Mouse (Mus musculus) hindbrain, embryonic 13.5 days (tissue): ENCODE results near the gene Arsk. TPM values are rescaled to one million over a fixed set of nuclear protein-coding genes. Genes with fewer than 3 reads are reported as not detected.

Experiments used
- ATAC-seq: fragments of 200-750 bp; cut with Nextera tagmentation; 2 replicates; pipeline ENCODE4 v1.8.0; 2017; ENCODE audit warnings: moderate TSS enrichment; ENCODE audit not compliant: low FRiP score
- H3K27ac ChIP-seq: fragments of 300-500 bp; sonication (generic); 2 replicates; pipeline ENCODE4 v1.5.1; 2015; ENCODE audit warnings: inconsistent platforms, mild to moderate bottlenecking, moderate library complexity
- H3K27me3 ChIP-seq: fragments of 300-500 bp; sonication (generic); 2 replicates; pipeline ENCODE4 v1.6.1; 2015; ENCODE audit warnings: mild to moderate bottlenecking, inconsistent platforms
- H3K36me3 ChIP-seq: fragments of 300-500 bp; sonication (generic); 2 replicates; pipeline ENCODE4 v1.6.1; 2015; ENCODE audit warnings: mild to moderate bottlenecking, inconsistent platforms
- H3K4me1 ChIP-seq: fragments of 300-500 bp; sonication (generic); replicated peaks from 2 replicates; pipeline ENCODE4 v1.6.1; 2015; ENCODE audit warnings: inconsistent platforms
- H3K4me2 ChIP-seq: fragments of 300-500 bp; sonication (generic); 2 replicates; pipeline ENCODE4 v1.6.1; 2015; ENCODE audit warnings: inconsistent platforms, mild to moderate bottlenecking, moderate library complexity
- H3K4me3 ChIP-seq: fragments of 300-500 bp; sonication (generic); 2 replicates; pipeline ENCODE4 v1.5.1; 2015; ENCODE audit warnings: mild to moderate bottlenecking, inconsistent platforms
- H3K9ac ChIP-seq: fragments of 300-500 bp; sonication (generic); 2 replicates; pipeline ENCODE4 v1.6.1; 2015; ENCODE audit warnings: mild to moderate bottlenecking, inconsistent platforms
- H3K9me3 ChIP-seq: fragments of 300-500 bp; sonication (generic); 2 replicates; pipeline ENCODE4 v1.6.1; 2016; ENCODE audit warnings: inconsistent platforms
- WGBS: fragments of 180-500 bp; shearing (Covaris S2); methylation state at CpG from one replicate; pipeline ENCODE4 v1.1.7; 2015; 5-methylcytosine and 5-hydroxymethylcytosine counted together
- polyA plus RNA-seq: library from polyadenylated mRNA; unstranded; fragments of >200 nt; fragmentation: Nextera tagmentation; extraction: Ambion mirVana; gene quantifications from 2 replicates; pipeline ENCODE4 v1.2.1, GENCODE M21; 2015

Gene Arsk
- polyA plus RNA-seq, result 4.1 and 4.7 TPM in 2 replicates

DNA sequence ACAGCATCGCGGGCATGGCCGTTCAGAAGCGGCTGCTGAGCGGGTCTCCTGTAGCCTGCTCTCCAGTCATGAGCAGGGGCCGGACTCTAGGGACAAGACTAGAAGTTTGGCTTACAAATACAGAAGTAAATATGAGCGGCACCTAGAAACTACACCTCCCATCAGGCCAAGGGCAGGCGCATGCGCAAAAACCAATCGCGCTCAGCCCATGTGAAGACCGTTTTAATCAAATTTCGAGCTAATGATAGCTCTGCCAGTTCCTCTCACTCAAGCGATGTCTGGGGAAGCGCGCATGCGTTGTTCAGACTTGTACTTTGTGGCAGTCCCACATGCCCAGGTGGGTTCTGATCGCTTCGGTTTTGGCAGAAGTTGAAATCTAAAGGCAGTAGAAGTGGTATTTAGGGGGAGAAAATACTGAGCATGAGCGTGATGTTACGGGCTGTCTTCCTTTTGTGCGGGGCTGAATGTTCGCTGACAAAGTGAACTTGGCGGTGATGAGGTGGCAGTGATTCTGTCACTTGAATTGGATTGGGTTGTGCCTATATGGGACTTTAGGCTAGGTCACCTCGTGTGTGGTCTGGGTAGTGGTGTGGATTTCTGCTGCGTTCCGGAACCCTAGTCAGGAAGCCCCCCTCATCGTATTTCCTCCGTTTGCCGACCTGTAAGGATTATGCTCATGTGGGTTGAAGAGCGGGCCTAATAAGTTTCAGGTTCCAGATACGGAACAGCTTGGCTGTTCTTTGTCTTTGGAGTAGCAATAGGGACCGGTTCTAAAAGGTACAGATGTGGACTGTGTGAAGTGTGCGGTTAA is at the start of gene Arsk, which contains the start of gene Ttc37:
TSS of gene Arsk (minus strand) at position 168 of the 811 bp plus-strand sequence.
TSS of gene Ttc37 (plus strand) at position 242 of the 811 bp plus-strand sequence.
- peak within 1 kb of the TSS; percentile 68 for H3K4me3 ChIP-seq
- under 1% methylated on average over 34 of the region's 34 CpGs for WGBS
- peak; percentile 98 for ATAC-seq

DNA sequence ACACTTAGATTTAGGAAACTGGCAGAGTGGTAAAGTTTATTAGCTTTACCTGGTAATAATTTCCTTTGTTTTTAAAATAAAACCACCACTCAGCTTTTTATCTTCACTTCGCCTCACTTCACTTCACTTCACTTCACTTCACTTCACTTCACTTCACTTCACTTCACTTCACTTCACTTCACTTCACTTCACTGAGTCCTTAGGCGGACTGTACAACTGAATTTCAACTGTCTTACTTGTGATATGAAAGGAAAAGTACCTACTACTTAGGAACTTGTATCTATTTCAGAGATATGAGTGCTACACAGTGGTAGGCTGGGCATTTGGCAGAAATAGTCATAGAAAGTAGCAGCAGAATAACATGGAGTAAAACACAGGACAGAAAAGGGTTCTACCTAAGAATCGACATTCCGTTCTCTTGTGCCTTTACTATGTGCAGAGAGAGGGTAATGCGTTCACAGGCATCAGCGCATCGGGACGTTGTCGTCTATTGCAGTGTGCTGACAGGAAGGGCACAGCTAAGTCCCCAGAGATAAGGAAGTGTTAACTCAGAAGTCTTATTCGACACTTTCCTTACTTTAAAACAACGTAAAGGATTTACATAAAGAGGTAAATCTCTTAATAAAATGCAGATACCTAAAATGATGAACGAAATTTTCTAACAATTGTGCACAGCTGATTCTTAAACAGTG is 42.8 kb upstream of the Arsk start:
- Histone ChIP-seq H3K4me1 (no peaks in the 10 kb centered on the region), H3K4me2 (no peak overlapping the region), H3K27me3 (no peaks in the 10 kb centered on the region), H3K9me3 (no peaks in the 10 kb centered on the region), H3K36me3 (peaks cover 39% of the 10 kb centered on the region), H3K4me3 (no peak overlapping the region), H3K9ac (no peak overlapping the region), H3K27ac (no peak overlapping the region)
- no peak for ATAC-seq
- WGBS, result 90% methylated on average over 12 of the region's 12 CpGs

More for the DNA sequence above, at the start of gene Arsk, which contains the start of gene Ttc37:
- Histone ChIP-seq H3K4me1 (peaks cover 6% of the 10 kb centered on the region; the same call in 1 of the 2 replicates), H3K27me3 (no peaks in the 10 kb centered on the region), H3K36me3 (0 out of 2 replicates have a peak, but pooled peaks cover 8% of the 10 kb centered on the region), H3K9ac (peak within 1 kb of the TSS; percentile 79), H3K27ac (peak within 1 kb of the TSS; percentile 73), H3K9me3 (no peaks in the 10 kb centered on the region), H3K4me2 (peak within 1 kb of the TSS; percentile 75)

DNA sequence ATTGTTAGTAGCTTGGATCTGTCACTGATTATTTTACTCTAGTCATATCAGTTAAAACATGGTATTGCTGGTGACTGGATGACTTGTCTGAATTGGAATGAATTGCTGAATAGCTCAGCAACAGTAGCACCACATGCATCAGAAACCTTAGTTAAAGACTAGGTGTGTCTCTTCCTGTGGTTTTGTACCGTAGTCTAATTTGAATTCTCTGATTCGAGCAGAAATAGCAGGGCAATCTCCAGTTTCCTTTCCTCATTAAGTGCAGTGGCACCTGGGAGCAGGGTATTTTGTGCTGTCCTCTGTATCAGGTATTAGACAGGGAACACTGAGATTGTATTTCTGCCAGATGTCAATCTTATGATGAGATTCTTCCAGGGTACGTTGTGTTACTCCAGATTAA is 40.4 kb upstream of the Arsk start:
- 92% methylated on average over 3 of the region's 3 CpGs for WGBS
- H3K36me3 ChIP-seq, result peaks cover 51% of the 10 kb centered on the region

DNA sequence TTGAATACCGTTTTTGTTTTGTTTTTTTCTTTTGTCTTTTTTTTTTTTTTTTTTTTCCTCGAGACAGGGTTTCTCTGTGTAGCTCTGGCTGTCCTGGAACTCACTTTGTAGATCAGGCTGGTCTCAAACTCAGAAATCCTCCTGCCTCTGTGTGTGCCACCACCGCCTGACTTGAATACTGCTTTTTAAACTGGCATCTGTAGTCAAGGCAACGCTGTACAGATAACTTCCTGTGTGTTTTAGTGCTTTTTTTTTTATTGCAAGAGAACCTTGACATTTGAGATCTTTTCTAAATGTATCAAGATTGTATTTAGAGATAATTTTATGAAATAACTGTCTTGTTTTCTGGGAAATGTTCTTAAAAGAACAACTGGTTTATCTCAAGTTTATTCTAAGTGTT is 34.0 kb upstream of the Arsk start:
- no peak overlapping the region for H3K27ac ChIP-seq
- no peak overlapping the region for H3K9ac ChIP-seq
- no peak overlapping the region for H3K4me3 ChIP-seq
- ATAC-seq, result no peak
- H3K4me1 ChIP-seq, result no peaks in the 10 kb centered on the region
- no peaks in the 10 kb centered on the region for H3K9me3 ChIP-seq
- H3K36me3 ChIP-seq, result peaks cover 70% of the 10 kb centered on the region
- 95% methylated on average over 4 of the region's 4 CpGs for WGBS
- H3K4me2 ChIP-seq, result no peak overlapping the region
- H3K27me3 ChIP-seq, result no peaks in the 10 kb centered on the region

More for the DNA sequence above, 40.4 kb upstream of the Arsk start:
- Histone ChIP-seq H3K4me2 (no peak overlapping the region), H3K27ac (no peak overlapping the region), H3K27me3 (no peaks in the 10 kb centered on the region), H3K4me1 (no peaks in the 10 kb centered on the region), H3K9ac (no peak overlapping the region), H3K4me3 (no peak overlapping the region), H3K9me3 (no peaks in the 10 kb centered on the region)
- ATAC-seq, result no peak

DNA sequence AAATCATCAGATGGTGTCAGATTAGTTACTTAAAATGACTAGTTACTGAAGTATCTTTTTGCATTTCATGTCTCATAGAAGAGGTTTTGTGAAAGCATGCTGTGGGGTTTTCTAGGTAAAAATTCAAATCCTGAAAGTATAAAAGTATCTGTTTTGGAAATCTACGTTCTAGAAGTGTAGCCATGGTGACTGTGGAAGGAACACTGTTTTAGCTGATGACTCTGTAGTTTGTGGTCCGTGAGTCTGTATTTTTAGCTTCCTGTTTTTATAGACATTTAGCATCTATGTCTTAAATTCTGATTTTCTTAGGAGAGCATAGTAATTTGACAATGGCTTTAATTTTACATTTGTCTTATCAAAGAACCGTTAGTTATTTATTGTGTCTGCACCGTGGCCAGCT is 30.3 kb upstream of the Arsk start:
- H3K4me3 ChIP-seq, result no peak overlapping the region
- no peaks in the 10 kb centered on the region for H3K4me1 ChIP-seq
- no peaks in the 10 kb centered on the region for H3K27me3 ChIP-seq
- 92% methylated on average over 4 of the region's 4 CpGs for WGBS
- peaks cover 67% of the 10 kb centered on the region for H3K36me3 ChIP-seq
- no peak overlapping the region for H3K27ac ChIP-seq
- no peak for ATAC-seq
- H3K4me2 ChIP-seq, result no peak overlapping the region
- no peaks in the 10 kb centered on the region for H3K9me3 ChIP-seq
- H3K9ac ChIP-seq, result no peak overlapping the region

DNA sequence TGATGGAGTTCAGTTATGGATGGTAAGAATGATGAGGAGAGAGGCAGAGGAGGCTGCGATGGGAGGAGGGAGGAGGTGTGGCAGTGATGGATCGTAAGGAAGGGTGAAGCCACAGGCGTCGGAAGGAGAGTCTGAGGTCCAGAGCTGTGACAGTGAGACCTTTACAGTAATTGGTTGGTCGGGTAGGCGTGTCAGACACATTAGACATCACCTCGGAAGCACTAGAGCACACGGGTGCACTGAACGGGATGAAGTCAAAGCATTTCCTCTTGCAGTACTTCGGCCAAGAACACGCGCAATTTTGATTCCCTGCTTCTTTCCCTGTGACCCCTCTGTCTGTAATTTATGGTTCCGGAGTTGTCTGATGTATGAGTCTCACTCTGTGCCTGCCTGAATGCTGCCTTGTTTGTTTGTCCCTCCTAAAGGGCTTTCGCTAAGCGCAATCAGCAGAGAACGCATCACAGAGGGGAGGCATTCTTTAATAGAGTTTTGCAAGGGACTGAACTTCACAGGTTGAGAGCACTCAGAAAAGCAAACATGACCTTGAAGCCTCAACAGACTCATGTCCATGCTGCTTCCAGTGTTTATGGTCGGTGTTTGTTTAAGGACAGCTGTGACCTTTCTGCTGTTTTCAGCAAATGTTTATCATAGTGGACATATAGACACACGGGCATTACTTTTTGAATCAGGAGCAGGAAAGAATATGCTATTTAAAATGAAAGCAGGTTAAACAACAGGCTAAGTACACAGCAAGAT is 10.8 kb upstream of the Arsk start:
- H3K4me1 ChIP-seq, result no peaks in the 10 kb centered on the region
- no peak overlapping the region for H3K4me3 ChIP-seq
- H3K9me3 ChIP-seq, result no peaks in the 10 kb centered on the region
- 93% methylated on average over 18 of the region's 18 CpGs for WGBS
- no peak overlapping the region for H3K9ac ChIP-seq
- no peak overlapping the region for H3K4me2 ChIP-seq
- no peak for ATAC-seq
- no peak overlapping the region for H3K27ac ChIP-seq
- H3K36me3 ChIP-seq, result peaks cover 41% of the 10 kb centered on the region
- H3K27me3 ChIP-seq, result no peaks in the 10 kb centered on the region

DNA sequence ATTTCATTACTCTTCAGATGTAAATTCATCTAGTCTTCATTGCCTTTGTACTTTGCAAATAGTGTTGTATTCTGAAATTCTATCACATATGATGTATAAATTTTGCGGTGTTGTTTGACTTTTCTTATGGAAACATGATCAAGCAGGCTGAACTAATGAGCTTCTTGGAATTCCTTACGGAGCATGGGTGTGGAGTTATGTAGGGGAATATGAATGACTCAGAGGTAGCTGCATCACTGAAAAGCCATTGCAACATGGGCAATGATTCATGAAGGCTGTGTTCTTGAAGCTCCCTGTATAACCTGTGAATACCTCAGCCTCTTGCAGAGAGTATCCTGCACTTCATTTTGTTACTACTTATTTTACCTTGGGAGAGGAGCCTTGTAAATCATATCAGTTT is 3.5 kb upstream of the Arsk start:
- WGBS, result 89% methylated on average over 2 of the region's 2 CpGs
- Histone ChIP-seq H3K9me3 (no peaks in the 10 kb centered on the region), H3K27me3 (no peaks in the 10 kb centered on the region), H3K4me1 (peaks cover 6% of the 10 kb centered on the region; the same call in 1 of the 2 replicates), H3K4me3 (no peak overlapping the region), H3K27ac (no peak overlapping the region), H3K4me2 (no peak overlapping the region), H3K9ac (no peak overlapping the region), H3K36me3 (peaks cover 12% of the 10 kb centered on the region; the same call in 1 of the 2 replicates)
- ATAC-seq, result no peak

DNA sequence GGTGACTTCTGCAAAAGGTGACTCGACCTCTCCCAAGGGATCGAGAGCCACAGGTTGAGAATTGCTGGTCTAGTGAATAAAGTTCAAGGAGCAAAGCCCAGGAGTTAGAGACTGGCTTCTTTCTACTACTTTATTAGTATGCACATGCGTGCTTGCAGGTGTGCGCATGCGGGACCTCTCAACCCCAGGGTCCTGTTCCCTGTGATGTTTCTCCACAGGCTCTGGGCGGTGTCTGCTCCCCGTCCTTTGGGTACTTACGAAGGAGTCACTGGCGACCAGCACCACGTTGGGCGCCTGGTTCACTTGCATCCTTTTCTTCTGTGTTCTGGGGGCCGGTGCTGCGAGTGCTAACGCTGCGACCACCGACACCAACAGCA is 356 bp downstream of the Arsk start:
- Histone ChIP-seq H3K4me1 (peaks cover 6% of the 10 kb centered on the region; the same call in 1 of the 2 replicates), H3K9me3 (no peaks in the 10 kb centered on the region), H3K9ac (peak overlapping the region; percentile 68), H3K4me2 (peak overlapping the region; percentile 53), H3K4me3 (peak overlapping the region; percentile 68), H3K27ac (peak overlapping the region; percentile 73), H3K27me3 (no peaks in the 10 kb centered on the region), H3K36me3 (0 out of 2 replicates have a peak, but pooled peaks cover 4% of the 10 kb centered on the region)
- peak; percentile 90 for ATAC-seq
- WGBS, result 3% methylated on average over 16 of the region's 16 CpGs

DNA sequence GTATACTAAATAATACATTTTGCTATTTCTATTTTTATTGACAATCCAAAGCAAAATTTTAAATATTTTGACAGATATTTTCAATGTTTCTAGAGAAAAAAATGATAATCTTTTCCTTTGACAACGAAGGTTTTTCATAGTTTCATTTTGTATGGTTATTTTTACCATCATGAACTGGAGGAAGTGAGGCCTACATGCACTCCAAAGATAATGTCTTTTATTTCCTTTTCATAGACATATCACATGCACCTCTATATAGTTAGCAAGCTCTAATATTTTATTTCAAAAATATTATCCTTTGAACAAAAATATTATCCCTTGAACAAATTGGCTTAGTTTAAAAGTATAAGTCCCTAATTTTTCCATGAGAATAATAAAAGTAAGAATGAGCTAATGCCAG is 24.1 kb downstream of the Arsk start:
- ATAC-seq, result no peak
- 80% methylated on average over 1 of the region's 1 CpGs for WGBS
- no peak overlapping the region for H3K4me2 ChIP-seq
- H3K27ac ChIP-seq, result no peak overlapping the region
- H3K4me3 ChIP-seq, result no peak overlapping the region
- no peaks in the 10 kb centered on the region for H3K27me3 ChIP-seq
- no peak overlapping the region for H3K9ac ChIP-seq
- no peaks in the 10 kb centered on the region for H3K4me1 ChIP-seq
- H3K36me3 ChIP-seq, result no peaks in the 10 kb centered on the region
- no peaks in the 10 kb centered on the region for H3K9me3 ChIP-seq

DNA sequence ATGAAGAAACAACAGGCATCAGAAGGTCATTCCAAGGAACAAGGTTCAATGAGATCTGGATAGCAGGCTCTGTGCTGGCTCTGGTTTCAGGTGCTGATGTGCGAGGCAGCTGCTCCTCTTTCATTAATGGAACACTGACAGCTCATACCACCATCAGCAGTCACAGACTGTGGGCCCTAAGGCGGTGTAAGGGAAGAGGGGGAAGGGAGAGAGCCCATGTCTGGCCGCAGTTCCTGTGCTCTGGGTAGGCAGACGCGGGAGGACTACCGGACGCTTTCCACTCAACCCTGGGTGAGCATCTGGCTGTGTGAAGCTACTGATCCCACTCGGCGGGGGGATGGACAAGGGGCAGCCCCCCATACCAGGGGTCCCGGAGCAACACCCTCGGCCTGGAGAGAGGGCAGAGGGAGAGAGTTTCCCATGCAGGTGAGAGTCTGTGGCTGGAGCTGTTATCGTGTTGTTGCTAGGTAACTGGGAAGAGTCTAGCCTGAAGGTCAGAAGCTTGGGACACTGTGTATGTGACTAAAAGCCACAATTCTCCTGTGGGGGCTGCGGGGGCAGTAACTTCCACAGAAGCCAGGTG is 34.0 kb downstream of the Arsk start:
- Histone ChIP-seq H3K27ac (no peak overlapping the region), H3K27me3 (no peaks in the 10 kb centered on the region), H3K4me2 (no peak overlapping the region), H3K9me3 (no peaks in the 10 kb centered on the region), H3K4me3 (no peak overlapping the region), H3K36me3 (peaks cover 9% of the 10 kb centered on the region), H3K9ac (no peak overlapping the region), H3K4me1 (no peaks in the 10 kb centered on the region)
- ATAC-seq, result peak; percentile 71; the same call in 1 of the 2 replicates
- WGBS, result 87% methylated on average over 13 of the region's 13 CpGs

DNA sequence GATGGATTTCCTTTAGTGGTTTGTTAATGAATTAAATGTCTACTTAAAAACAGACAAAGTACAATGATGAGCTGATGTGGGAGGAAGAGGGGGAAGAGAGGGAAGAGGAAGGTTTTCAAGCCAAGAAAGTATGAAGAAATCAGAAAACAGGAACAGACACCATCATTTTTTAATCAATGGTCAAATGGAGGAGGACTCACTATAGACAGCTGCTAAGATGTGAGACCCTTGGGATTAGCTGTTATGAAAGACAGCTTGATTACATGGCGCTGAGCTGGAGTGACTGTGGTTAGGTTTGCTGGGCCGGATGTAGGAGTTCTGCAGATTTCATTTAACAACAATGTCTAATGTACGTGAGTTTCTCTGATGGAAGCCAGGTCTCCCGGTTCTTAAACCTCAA is 34.9 kb downstream of the Arsk start:
- no peak for ATAC-seq
- no peak overlapping the region for H3K9ac ChIP-seq
- H3K4me3 ChIP-seq, result no peak overlapping the region
- H3K27me3 ChIP-seq, result no peaks in the 10 kb centered on the region
- no peaks in the 10 kb centered on the region for H3K4me1 ChIP-seq
- no peak overlapping the region for H3K4me2 ChIP-seq
- WGBS, result 89% methylated on average over 4 of the region's 4 CpGs
- H3K36me3 ChIP-seq, result peaks cover 9% of the 10 kb centered on the region
- no peak overlapping the region for H3K27ac ChIP-seq
- H3K9me3 ChIP-seq, result no peaks in the 10 kb centered on the region

DNA sequence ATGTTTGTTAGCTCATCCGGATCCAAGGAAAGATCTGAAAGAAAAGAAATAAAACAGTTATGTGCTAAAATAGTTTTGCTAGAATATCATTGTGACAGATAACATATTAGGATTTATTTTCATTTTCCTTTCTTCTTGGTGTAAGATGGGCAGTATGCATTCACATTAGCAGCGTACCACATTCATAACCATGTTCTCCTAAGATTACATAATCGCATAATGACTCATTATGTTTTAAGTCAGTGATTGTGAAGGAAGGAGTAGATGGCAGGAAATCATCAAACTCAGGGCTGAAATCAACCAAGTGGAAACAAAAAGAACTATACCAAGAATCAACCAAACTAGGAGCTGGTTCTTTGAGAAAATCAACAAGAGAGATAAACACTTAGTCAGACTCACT is 35.9 kb downstream of the Arsk start:
- Histone ChIP-seq H3K9me3 (no peaks in the 10 kb centered on the region), H3K9ac (no peak overlapping the region), H3K27me3 (peaks cover 9% of the 10 kb centered on the region), H3K4me2 (no peak overlapping the region), H3K36me3 (peaks cover 9% of the 10 kb centered on the region), H3K4me3 (no peak overlapping the region), H3K4me1 (no peaks in the 10 kb centered on the region), H3K27ac (no peak overlapping the region)
- ATAC-seq, result no peak
- 91% methylated on average over 3 of the region's 3 CpGs for WGBS
